Comparison of ENCODE assay signal across 7 mouse cellular contexts in genomic region chr6:125620764-125621163, GRCm38 (mm10).
A peak's percentile ranks its signal among the peaks of the same experiment; 100 is the strongest.
DNase-seq lines count a peak whose midpoint lies in the region; ATAC-seq and TF ChIP-seq lines count a peak whose summit lies in the region.

No protein-coding gene starts in this region.

- DNase-seq in kidney, postnatal 0 days (ENCODE audit: low spot score), result peak; percentile 81
- peak; percentile 72 for DNase-seq in brain, adult 2 months (ENCODE audit: low read depth, low spot score)
- DNase-seq in hindbrain, embryonic 14.5 days (ENCODE audit: low spot score), result peak; percentile 75
- peak; percentile 78 for DNase-seq in midbrain, embryonic 14.5 days
- DNase-seq in gastrocnemius, adult 8-10 months (ENCODE audit: low spot score in 2 of 2), result no peak
- no peak for DNase-seq in testis, postnatal 10 days (ENCODE audit: low spot score)

- H3K27me3 ChIP-seq in kidney, postnatal 0 days (ENCODE audit: insufficient read depth, low read length), result no peaks in the 10 kb centered on the region
- H3K27me3 ChIP-seq in kidney, embryonic 16.5 days (ENCODE audit: insufficient read depth, low read length), result no peaks in the 10 kb centered on the region
- H3K27me3 ChIP-seq in hindbrain, embryonic 14.5 days (ENCODE audit: control insufficient read depth, insufficient read depth, low read length), result no peaks in the 10 kb centered on the region
- no peaks in the 10 kb centered on the region for H3K27me3 ChIP-seq in midbrain, embryonic 14.5 days (ENCODE audit: control insufficient read depth, insufficient read depth, low read length)

- H3K4me1 ChIP-seq in kidney, postnatal 0 days (replicated peaks; ENCODE audit: insufficient read depth, low read length), result no peaks in the 10 kb centered on the region
- no peaks in the 10 kb centered on the region for H3K4me1 ChIP-seq in kidney, embryonic 16.5 days (ENCODE audit: insufficient read depth, low read length)
- no peaks in the 10 kb centered on the region for H3K4me1 ChIP-seq in hindbrain, embryonic 14.5 days (replicated peaks; ENCODE audit: control insufficient read depth, insufficient read depth, low read length)
- no peaks in the 10 kb centered on the region for H3K4me1 ChIP-seq in midbrain, embryonic 14.5 days (ENCODE audit: control insufficient read depth, insufficient read depth, low read length)

- 0 out of 2 replicates have a peak, but pooled peaks have one; percentile 43 for ATAC-seq in kidney, postnatal 0 days (replicated peaks; ENCODE audit: low FRiP score, low read depth)
- no peak for ATAC-seq in kidney, embryonic 16.5 days (ENCODE audit: low FRiP score, low TSS enrichment)
- ATAC-seq in hindbrain, embryonic 14.5 days (ENCODE audit: low FRiP score), result peak; percentile 74
- ATAC-seq in midbrain, embryonic 14.5 days (ENCODE audit: low FRiP score, low TSS enrichment), result no peak

- no peak overlapping the region for H3K9ac ChIP-seq in kidney, postnatal 0 days (ENCODE audit: low read depth, low read length)
- H3K9ac ChIP-seq in kidney, embryonic 16.5 days (replicated peaks; ENCODE audit: low read length), result no peak overlapping the region
- no peak overlapping the region for H3K9ac ChIP-seq in hindbrain, embryonic 14.5 days
- no peak overlapping the region for H3K9ac ChIP-seq in midbrain, embryonic 14.5 days (replicated peaks; ENCODE audit: low read length)

- 45% methylated on average over 6 of the region's 6 CpGs for WGBS in kidney, postnatal 0 days
- 48% methylated on average over 6 of the region's 6 CpGs for WGBS in kidney, embryonic 16.5 days
- WGBS in hindbrain, embryonic 14.5 days, result 48% methylated on average over 6 of the region's 6 CpGs
- 40% methylated on average over 6 of the region's 6 CpGs for whole genome bisulfite sequencing in midbrain, embryonic 14.5 days

- peak; percentile 79 for TF ChIP-seq CTCF in kidney, postnatal 0 days (IDR thresholded peaks at IDR 0.05; ENCODE audit: low read depth)

- H3K4me2 ChIP-seq in kidney, postnatal 0 days (ENCODE audit: low read length), result no peak overlapping the region
- H3K4me2 ChIP-seq in kidney, embryonic 16.5 days (replicated peaks; ENCODE audit: low read depth, low read length), result no peak overlapping the region
- H3K4me2 ChIP-seq in hindbrain, embryonic 14.5 days (replicated peaks), result no peak overlapping the region
- H3K4me2 ChIP-seq in midbrain, embryonic 14.5 days (ENCODE audit: low read length), result no peak overlapping the region

- no peaks in the 10 kb centered on the region for H3K9me3 ChIP-seq in kidney, postnatal 0 days (replicated peaks; ENCODE audit: low read length)
- H3K9me3 ChIP-seq in kidney, embryonic 16.5 days (ENCODE audit: low read length), result no peaks in the 10 kb centered on the region
- no peaks in the 10 kb centered on the region for H3K9me3 ChIP-seq in hindbrain, embryonic 14.5 days (ENCODE audit: control insufficient read depth, low read length)
- no peaks in the 10 kb centered on the region for H3K9me3 ChIP-seq in midbrain, embryonic 14.5 days (ENCODE audit: control insufficient read depth, low read length)

- H3K36me3 ChIP-seq in kidney, postnatal 0 days (ENCODE audit: insufficient read depth, low read length), result no peaks in the 10 kb centered on the region
- H3K36me3 ChIP-seq in kidney, embryonic 16.5 days (ENCODE audit: insufficient read depth, low read length), result no peaks in the 10 kb centered on the region
- H3K36me3 ChIP-seq in hindbrain, embryonic 14.5 days (replicated peaks; ENCODE audit: control insufficient read depth, insufficient read depth), result no peaks in the 10 kb centered on the region
- no peaks in the 10 kb centered on the region for H3K36me3 ChIP-seq in midbrain, embryonic 14.5 days (ENCODE audit: control insufficient read depth, insufficient read depth, low read length)

- H3K27ac ChIP-seq in kidney, postnatal 0 days, result no peak overlapping the region
- no peak overlapping the region for H3K27ac ChIP-seq in kidney, embryonic 16.5 days (ENCODE audit: low read length)
- no peak overlapping the region for H3K27ac ChIP-seq in hindbrain, embryonic 14.5 days
- H3K27ac ChIP-seq in midbrain, embryonic 14.5 days (replicated peaks; ENCODE audit: low read depth, low read length), result no peak overlapping the region

- H3K4me3 ChIP-seq in kidney, postnatal 0 days (replicated peaks; ENCODE audit: low read depth, low read length), result no peak overlapping the region
- no peak overlapping the region for H3K4me3 ChIP-seq in kidney, embryonic 16.5 days (ENCODE audit: low read length)
- no peak overlapping the region for H3K4me3 ChIP-seq in hindbrain, embryonic 14.5 days (replicated peaks; ENCODE audit: low read length)
- no peak overlapping the region for H3K4me3 ChIP-seq in midbrain, embryonic 14.5 days (replicated peaks; ENCODE audit: low read depth, low read length)

Comparison
In these comparisons a context has a peak if more than half of its experiments do, and no peak if none do; other contexts are left out.
1. ATAC-seq: peak in kidney, postnatal 0 days (single experiment) and hindbrain, embryonic 14.5 days (single experiment); none in kidney, embryonic 16.5 days (single experiment) and midbrain, embryonic 14.5 days (single experiment).
2. DNase-seq: peak in kidney, postnatal 0 days (single experiment), brain, adult 2 months (single experiment), hindbrain, embryonic 14.5 days (single experiment) and midbrain, embryonic 14.5 days (single experiment); none in gastrocnemius, adult 8-10 months (0 of 2) and testis, postnatal 10 days (single experiment).